Mouse (Mus musculus) left cerebral cortex, adult 9 months (tissue): ENCODE measurements around the gene Cyp27b1.

Source experiments
- DNase-seq, 2 experiments: peaks; one replicate each; pipeline ENCODE4 v3.0.0; 2022; ENCODE audit warnings: low spot score in 2 of 2

Cyp27b1 gene

GRCm38 (mm10) chr10:127085633-127086032, 37.6 kb downstream of the Cyp27b1 start:
- no peak for DNase-seq

DNA sequence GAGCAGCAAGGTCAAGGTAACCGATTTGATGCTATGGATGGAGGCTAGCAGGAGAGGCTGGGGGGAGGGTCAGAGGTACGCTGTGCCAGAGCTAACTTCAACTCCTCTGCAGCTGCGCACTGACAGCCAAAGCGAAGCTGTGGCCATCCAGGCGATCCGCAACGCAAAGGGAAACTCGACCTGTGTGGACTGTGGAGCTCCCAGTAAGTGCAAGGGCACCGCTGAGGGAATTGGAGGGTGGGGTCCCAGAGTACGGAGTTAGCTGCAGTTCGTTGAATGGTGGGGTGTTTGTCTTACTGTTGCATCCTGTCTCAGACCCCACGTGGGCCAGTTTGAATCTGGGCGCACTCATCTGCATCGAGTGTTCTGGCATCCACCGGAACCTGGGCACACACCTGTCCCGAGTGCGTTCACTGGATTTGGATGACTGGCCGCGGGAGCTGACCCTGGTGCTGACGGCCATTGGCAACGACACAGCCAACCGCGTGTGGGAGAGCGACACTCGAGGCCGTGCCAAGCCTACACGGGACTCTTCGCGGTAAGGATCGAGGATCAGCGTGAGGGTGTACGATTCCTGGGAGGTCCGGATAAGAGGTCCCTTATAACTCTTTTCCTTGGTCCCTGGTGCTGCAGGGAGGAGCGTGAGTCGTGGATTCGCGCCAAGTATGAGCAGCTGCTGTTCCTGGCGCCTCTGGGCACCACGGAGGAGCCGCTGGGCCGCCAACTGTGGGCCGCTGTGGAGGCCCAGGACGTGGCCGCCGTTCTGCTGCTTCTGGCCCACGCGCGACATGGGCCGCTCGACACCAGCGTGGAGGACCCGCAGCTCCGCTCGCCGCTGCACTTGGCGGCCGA, 42.7 kb downstream of the Cyp27b1 start:
- DNase-seq: no peak

GRCm38 (mm10) chr10:127091507-127092396, 43.7 kb downstream of the Cyp27b1 start:
- DNase-seq: no peak

DNA sequence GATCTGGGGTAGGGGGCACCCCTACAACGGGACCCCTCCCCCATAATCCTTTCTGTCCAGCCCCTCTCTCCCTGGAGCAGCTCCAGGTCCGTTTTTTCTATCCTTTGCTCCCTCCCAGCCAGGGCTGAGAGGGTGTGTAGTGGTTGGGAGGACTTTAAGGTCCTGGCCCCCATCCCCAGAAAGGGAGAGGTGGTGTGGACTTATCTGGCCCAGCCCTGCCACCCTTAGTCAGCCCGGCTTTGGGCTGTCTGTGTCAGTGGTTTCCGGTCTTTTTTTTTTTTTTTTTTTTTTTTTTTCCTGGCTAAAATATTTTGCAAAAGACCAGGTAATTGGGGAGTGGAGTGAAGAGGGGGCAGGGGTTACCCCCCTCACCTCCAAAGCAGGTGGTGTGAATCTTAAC, 44.7 kb downstream of the Cyp27b1 start:
- DNase-seq: no peak

DNA sequence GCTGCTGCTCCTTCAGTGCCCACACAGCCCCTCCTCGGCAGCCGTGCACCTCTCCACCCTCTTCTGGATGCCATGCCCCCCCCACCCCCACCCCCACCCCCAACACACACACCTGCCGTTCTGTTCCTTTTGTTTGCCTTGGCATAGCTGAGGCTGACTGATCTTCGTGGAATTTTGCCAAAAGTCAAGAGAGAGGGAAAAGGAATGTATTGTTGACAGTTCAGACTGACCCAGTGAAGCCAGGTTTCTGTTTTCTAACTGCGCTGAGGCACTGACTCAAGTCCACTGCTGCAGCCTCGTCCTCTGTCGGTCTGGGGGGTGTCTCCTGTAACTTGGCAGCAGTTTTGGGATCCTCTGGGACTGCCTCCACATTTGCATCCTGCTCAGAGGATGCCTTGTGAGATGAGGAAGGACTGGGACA, 46.3 kb downstream of the Cyp27b1 start:
- no peak for DNase-seq

- DNase-seq: no peak
Observed at GRCm38 (mm10) chr10:127098514-127098913, 50.5 kb downstream of the Cyp27b1 start.

DNA sequence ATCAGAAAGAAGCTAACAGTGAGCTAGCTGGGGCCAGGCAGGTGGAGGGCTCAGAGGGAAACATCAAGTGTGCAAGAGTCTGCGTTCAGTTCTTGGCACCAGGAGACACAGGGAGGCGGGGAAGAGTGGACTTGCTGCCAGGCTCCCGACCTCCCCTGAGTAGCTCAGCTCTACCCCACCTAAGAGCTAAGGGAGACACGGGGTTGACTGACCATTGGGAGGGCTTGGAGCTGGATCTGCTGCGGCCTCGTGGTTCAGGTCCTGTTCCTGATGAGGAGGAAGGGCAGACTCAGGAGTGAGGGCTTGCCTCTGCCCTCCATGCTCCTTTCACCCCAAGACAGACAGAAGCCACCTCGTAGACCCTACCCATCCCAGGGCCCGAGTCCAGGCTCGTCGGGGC, 51.1 kb downstream of the Cyp27b1 start:
- no peak for DNase-seq

- no peak for DNase-seq
Observed at GRCm38 (mm10) chr10:127099868-127100267, 51.8 kb downstream of the Cyp27b1 start.

- no peak for DNase-seq
Observed at GRCm38 (mm10) chr10:127100414-127100813, 52.4 kb downstream of the Cyp27b1 start.

DNA sequence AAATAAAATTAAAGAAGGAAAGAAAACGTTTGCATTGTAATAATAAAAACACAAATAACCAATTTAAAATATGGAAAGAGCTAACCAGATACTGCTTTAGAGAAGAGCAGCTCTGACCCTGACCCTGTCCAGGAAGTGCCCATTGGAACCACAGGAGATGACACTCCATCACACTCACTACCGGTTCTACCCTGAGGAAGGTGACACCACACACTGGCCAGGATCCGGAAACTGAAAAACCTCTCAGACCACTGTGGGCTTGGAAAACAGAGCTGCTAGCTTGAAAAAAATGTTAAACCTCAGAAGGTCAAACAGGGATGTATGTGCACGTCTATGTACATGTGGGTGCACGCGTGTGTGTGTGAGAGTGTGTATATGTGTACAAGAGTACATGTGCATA, 53.1 kb downstream of the Cyp27b1 start:
- no peak for DNase-seq
